Mouse (Mus musculus) cerebellum, postnatal 10 days (tissue): ENCODE data around the gene Mboat2.

Experiments
- DNase-seq, 2 experiments: peaks; one replicate each; pipeline ENCODE4 v3.0.0; 2021; ENCODE audit warnings: mixed read lengths in 2 of 2

Mboat2 gene

GRCm38 (mm10) chr12:24830766-24831152 lies at the start of gene Mboat2:
Gene Mboat2 (plus strand): TSS chr12:24830879.
- peak in 1 of 2 experiments; percentile 75 for DNase-seq

GRCm38 (mm10) chr12:24783735-24784134 lies 46.9 kb upstream of the Mboat2 start:
- no peak for DNase-seq

DNA sequence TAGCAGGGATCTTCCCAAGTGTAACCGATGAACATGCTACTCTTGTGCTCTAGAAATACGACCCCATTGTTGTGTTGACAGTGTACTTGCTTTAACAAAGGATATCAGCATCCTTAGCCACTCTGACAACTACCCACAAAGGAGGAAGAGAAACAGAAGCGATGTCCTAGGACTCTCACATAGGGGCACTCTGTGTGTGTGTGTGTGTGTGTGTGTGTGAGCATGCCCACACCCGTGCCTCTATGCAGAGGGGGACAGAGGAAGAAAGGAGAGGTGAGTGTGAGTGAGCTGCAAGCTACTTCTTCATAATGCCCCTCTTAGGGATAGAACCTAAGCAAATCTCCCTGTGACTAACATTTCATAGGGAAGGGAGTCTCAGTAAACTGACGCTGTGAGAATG lies 44.8 kb upstream of the Mboat2 start:
- no peak for DNase-seq

DNA sequence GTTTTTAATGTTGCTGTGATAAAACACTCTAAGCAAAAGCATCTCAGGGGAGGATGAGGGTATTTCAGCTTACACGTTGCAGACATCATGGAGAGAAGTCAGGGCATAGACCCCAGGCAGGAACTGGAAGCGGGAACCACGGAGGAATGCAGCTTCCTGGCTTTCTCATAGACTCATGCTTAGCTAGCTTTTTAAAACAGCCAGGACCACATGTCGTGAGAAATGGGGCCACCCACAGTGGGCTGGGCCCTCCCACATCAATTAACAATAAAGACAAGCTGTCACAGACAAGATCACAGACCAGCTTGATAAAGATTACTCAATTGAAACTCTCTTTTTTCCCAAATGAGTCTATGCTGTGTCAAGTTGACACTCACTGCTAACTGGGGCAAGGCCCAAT lies 44.4 kb upstream of the Mboat2 start:
- no peak for DNase-seq

- DNase-seq: no peak
Observed at GRCm38 (mm10) chr12:24789659-24790058, 41.0 kb upstream of the Mboat2 start.

DNA sequence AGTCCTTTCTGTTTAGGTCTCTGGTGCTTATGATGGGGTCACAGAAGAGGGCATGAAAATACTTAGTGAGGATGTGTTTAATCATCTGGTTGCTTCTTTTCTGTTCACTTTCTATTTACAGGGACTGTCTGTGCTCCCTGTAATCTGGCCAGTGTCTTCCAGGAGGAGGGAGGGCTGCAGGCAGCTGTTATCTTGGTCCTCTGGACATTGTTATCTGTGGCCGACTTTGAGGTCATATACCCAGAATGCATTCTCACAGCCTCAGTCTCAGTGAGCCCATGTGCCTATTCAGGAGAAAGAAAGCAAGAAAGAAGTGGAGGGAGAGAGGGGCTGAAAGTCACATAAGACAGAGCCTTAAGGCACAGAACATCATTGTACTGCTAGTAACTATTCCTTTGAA lies 19.4 kb upstream of the Mboat2 start:
- no peak for DNase-seq

GRCm38 (mm10) chr12:24811906-24812305 lies 18.8 kb upstream of the Mboat2 start:
- no peak for DNase-seq

GRCm38 (mm10) chr12:24822831-24823230 lies 7.8 kb upstream of the Mboat2 start:
- DNase-seq: no peak

GRCm38 (mm10) chr12:24823636-24824354 lies 6.9 kb upstream of the Mboat2 start:
- DNase-seq: no peak

GRCm38 (mm10) chr12:24830086-24830485 lies 593 bp upstream of the Mboat2 start:
- no peak for DNase-seq

GRCm38 (mm10) chr12:24831153-24831963 lies 679 bp downstream of the Mboat2 start:
- DNase-seq: peak; percentile 96 to 98

GRCm38 (mm10) chr12:24831964-24832427 lies 1.3 kb downstream of the Mboat2 start:
- DNase-seq: no peak

DNA sequence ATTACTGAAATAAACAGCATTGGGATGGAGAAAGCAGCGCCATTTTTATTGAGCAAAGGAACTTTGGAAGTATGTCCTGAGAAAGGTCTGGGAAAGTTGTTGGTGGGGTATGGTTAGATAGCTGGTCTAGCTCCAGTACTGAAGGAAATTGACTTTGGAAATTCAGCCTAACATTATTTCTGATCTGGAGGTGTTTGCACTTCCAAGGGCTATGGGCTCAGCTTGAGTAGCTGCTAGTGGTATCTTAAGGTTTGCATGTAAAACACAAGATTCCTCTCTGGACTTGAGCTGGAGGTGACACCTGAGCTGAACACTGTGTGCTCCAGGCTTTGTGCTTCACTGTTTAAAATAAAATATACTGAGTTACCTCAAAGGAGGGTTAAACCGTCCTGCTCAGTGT lies 1.8 kb downstream of the Mboat2 start:
- DNase-seq: no peak

DNA sequence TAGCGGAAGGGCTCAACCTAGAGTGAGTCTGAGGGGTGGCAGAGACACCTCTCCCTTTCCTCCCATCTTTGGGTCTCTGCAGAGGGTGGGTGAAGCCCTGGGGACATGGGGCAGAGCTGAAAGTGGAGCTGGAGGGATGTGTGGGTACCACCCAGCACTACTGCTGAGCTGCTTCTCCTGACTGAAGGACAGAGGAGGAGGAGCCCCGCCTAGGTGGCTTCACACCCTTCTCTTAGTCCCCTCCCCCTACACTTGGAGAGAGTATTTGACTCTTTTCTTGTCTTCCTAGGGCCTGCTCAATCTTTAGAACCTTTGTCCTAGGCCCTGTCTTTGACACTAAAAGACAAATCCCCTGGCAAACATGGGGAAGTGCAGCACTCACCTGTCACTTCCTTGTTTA lies 7.3 kb downstream of the Mboat2 start:
- DNase-seq: no peak

DNA sequence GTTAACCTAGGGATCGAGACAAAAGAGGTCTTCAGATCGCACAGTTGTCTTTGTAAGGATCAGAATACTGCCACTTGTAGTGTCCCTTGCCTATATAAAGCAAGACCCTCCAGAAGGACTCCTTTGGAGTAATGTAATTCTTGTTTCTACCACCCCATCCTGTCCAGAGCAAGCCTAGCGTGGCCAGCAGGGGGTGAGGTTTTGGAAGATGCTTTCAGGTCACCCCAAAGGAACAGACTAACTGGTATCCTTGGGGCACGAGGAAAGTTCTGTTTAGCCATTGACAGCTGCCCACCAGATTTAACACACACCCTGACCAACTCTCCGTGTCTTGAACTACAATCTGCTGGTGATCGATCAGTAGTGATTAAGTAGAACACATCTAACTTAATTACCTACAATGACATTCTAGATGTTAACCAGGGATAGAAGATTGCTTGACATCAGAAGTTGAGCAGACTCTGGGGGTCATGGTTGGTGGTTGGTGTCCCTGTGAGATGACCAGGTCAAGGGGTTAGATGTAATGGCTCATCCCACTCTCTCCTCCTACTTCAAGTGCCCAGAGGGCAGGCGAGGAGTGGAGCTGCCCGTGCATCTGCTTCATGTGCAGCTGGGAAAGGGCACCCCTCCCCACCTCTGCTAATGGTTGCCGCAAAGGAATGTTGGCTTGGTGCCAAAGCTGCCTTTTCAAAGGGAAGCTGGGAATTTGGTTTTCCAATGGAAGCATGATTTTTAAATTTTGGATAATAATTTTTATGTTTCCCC lies 10.6 kb downstream of the Mboat2 start:
- peak; percentile 46 to 49 for DNase-seq

- DNase-seq: no peak
Observed at GRCm38 (mm10) chr12:24842299-24842910, 11.7 kb downstream of the Mboat2 start.

- DNase-seq: no peak
Observed at GRCm38 (mm10) chr12:24843395-24844072, 12.9 kb downstream of the Mboat2 start.

GRCm38 (mm10) chr12:24845344-24845743 lies 14.7 kb downstream of the Mboat2 start:
- no peak for DNase-seq

DNA sequence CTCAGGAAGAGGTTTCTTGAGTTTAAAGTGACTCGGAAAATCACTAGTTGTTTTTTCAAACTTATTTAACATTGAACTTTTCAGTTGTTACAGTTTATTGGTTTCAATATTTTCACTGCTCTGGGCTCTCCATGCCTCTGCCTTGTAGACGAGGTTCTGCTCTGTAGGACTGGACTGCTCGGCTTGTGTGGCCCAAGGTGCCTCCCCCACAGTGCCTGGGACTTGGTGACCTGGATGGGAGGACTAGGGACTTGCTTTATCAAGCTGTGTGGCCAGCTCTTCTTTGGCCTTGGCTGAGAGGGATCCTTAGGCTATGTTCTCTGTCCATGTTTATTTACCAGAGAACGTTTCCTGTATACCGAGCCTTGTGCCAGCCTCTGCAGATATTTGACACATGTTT lies 17.4 kb downstream of the Mboat2 start:
- DNase-seq: no peak

GRCm38 (mm10) chr12:24857354-24857753 lies 26.7 kb downstream of the Mboat2 start:
- no peak for DNase-seq

DNA sequence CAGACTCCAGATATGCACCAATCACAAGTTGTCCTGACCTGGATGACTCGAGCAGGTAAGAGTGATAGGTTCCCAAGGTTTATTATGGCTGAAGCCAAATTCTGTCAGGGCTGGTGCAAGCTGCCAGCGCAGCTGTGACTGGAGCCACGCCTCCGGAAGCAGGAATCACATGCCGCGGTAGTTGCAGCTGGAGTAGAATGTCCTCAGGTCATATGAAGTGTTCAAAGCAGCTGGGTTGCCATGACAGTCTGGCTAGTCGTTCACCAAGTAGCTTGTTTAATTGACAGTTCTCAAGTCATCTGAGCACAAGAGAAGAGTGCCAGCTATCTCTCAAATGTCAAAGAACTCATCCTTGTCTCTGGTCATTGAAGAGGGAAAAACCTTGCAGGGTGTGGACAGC lies 28.7 kb downstream of the Mboat2 start:
- no peak for DNase-seq

DNA sequence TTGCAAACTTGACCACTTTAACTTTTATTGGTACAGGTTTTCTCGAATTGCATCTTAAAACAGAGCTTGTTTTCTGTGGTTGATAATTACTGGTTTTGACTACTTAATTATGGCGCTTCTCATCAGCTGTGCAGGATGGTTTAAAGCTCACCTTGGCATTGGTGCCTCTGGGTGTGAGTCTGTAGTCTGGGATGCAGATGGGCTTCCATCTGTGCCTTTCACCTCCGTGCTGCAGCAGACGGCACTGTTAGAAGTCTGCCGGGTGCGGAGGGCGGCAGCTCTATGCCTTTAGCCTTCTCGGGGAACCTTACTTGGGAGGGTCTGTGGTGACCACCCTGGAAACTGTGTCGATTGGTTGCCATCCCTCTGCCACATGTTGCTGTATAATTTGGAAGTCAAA lies 29.8 kb downstream of the Mboat2 start:
- DNase-seq: no peak
